Mouse (Mus musculus) gonadal fat pad, adult 2 months (tissue): ENCODE measurements around the gene Ror2. TPM values are rescaled to one million over a fixed set of nuclear protein-coding genes. Genes with fewer than 3 reads are reported as not detected.

Experiments
- DNase-seq: peaks from one replicate; pipeline ENCODE4 v3.0.0-alpha.2; 2012; ENCODE audit warnings: low read depth
- polyA plus RNA-seq: library from polyadenylated mRNA; depleted of rRNA; stranded (reverse); fragments of >200 nt; gene quantifications from 2 replicates; pipeline ENCODE4 v1.2.3, GENCODE M21; 2012

Ror2 gene
- polyA plus RNA-seq, 1 experiment: 1.8 TPM

DNA sequence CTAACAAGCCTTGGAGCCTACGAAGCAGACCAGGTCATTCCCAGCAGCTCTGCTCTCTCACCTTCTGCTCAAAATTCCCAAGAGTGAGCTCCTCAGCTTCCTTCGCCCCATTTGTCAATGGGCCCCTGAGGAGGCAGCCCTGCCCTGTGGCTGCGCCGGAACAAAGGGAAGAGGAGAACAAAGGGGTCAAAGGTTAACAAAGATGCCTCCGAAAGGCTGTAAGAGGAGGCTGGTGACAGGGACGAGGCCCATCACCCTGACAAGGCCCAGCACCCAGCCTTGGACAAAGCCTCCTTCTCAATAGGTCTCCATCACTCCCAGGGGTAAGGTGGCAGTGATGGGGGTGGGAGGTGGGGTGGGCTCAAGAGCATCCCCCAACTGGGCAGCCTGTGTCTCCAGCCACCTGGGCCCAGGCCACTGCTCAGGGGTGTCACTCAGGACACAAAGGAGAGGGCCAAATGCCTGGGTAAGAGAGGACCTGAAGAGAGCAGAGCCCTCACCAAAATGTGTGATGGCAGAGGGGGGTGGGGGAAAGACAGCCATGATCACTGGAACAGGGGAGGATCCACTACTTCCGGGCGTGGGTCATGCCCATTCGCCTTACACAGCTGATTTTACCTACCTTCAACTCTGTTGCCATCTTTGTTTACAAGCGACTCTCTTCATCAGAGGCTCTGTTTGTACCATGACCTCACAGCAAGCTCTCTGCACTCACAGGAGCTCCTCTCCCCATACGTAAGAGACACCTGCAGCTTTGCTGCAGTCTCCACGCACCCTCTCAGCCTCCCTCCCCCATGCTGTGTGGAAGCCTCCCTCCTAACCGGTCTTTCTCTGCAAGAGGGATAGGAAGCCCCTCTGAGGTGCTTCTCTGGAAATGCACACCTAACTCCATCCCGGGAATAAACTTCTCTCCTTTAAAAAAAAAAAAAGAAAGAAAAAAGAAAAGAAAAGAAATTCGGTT, 51.8 kb downstream of the Ror2 start:
- no peak for DNase-seq

DNA sequence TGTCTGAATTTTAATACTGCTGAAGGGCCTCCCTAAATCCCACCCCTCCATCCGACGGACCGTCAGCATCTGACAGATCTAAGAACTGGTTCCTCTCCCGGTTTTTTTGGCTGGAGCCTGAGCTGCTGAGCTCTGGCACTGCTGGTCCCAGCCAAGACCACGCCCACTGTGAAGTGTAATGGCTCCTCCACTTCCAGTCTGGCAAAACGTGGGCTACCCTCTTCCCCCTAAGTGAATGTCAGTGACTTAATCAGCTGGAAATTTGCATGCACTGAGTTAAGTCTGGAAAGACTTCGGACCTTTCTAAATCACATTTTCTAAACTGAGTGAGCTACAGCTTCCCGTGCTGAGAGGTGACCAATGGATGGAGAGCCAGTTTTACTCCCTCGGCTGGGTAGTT, 52.5 kb downstream of the Ror2 start:
- DNase-seq: no peak

DNA sequence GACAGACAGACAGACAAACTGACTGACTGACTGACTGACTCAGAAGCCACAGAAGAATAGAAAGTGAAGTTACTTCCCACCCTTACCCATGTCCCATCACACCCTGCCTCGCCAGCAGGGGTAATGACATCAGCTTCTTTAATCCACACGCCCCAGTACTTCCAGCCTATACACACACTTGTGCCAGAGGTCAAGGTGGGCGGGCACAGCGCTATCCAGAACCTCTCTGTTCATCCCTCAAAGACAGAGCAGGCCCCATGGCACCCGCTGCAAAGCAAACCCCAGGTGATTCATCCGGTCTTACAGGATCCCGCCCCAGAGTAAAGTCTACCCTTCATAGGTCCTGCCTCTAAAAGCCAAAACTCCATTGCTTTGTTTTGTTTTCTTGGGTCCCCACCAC, 53.5 kb downstream of the Ror2 start:
- DNase-seq: no peak

DNA sequence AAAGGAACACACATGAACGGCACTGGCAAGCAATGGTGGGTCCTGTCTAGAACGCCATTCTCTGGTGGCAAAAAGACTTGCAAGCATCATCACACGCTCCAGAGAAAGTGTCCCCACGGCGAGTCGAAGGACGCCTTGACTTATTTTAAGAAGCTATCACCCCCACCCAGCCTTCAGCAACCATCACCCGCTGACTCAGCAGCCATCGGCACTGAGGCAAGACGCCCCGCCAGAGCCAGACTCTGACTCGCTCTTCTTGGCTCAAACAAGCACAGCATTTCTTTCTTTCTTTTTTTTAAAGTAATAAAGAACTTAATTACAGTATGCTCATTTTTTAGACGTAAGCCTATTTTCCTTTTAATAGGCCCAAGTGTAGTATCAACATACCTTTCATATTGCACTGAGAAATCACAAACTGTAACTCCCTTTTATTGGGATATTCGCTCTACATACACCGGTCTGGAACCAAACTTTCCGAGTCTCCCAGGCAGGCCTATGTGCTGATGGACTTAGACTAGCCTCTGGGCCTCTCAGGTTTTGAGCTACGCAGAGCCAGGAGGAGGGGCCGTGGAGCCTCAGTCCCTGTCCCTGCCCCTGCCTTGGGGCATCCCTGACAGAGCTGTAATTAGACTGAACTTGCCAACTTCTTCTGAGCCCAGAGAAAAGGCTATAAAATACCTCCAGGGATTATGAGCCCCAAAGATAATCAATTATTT, 55.3 kb downstream of the Ror2 start:
- DNase-seq: no peak

DNA sequence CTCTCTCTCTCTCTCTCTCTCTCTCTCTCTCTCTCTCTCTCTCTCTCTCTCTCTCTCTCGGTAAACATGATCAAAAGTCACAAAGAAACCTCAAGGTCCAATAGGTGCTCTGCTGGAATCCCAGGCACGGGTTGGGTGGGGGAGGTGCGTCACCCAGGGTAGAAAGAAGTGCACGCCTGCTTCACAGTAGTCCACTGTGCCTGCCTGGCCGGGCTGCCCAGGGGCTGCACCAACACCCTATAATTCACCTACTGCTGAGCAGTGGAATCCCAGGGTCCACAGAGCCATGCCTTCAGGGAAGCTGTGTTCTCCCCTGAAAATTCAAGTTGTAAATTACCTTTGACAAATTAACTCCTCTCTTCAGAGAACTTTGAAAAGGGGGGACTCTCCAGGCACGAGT, 58.9 kb downstream of the Ror2 start:
- DNase-seq: no peak

DNA sequence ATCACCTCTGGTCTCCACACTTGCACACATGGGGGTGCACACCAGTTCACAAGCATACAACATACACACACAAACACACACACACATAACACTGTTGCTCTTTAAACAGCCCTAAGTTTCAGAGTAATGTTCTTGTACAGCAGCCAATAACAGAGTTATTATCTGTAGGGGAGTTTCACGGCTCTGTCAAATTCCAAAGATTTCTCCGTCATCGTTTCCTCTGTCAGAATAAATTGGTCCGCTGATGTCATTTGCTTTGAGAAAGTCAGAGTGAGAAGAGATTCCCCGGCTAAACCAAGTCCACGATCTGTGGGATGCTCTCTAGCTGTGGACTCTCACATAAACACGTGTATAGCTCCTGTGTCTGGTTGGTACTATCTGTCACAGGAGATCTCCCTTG, 59.5 kb downstream of the Ror2 start:
- DNase-seq: no peak

DNA sequence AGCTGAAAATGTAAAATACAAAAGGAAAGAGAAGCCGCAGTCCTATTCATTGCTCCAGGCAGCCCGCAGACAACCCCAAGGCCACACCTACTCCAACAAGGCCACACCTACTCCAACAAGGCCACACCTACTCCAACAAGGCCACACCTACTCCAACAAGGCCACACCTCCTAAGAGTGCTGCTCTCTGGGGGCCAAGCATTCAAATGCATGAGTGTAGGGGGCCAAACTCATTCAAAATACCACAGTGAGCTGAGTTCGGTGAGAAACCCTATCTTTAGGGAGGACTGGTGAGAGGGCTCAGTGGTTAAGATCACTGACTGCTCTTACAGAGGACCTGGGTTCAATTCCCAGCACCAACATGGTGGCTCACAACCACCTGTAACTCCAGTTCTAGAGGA, 60.0 kb downstream of the Ror2 start:
- no peak for DNase-seq

DNA sequence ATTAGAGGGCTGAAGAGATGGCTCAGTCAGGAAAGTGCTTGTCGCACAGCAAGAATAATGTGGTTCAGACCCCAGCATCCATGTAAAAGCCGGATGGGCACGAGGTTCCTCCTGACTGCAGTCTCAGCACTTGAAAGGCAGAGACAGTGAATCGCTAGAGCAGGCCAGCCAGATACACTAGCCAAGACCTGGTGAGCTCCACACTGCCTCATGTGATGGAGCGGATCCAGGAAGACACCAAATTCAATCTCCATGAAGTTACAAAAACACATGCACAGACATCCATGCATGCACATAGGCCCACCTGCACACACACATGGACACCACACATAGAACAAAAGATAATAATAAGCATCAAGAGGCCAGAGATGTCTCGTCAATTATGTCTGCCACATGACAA, 64.7 kb downstream of the Ror2 start:
- DNase-seq: no peak

DNA sequence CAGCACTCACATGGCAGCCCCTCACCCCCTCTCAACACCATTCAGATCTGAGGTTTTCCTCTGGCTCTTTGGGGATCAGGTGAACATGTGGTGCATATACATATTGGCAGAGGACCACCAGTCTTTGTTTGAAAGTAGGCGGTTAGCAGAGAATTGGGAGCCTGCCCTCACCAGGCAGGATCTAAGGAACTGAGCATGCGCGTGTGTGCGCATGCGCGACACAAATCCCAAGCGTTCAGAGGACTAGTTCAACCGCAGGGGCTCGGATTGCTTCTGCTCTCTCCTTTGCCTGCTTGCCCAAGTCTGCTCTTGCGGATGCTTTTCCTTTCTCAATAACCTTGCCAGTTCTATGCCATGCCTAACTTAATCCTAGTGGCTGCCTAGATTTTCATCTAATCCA, 66.0 kb downstream of the Ror2 start:
- DNase-seq: no peak

DNA sequence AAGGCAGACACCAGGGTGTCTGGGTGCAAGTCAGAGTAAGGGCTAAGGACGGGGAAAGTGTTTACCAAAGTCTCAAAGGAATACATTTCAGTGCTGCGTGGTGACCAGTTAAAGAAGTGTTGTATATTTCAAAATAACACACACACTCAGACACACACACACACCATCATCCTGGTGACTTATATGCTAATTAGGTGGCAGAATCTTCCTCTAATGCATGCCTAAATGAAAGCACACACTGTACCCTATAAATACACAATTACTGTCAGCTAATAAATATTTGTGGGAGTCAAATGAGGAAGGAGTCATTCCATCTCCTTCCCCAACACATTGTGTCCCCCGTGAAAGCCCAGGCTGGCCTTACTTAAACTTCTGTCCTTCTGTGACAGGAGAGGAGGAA, 66.5 kb downstream of the Ror2 start:
- no peak for DNase-seq

DNA sequence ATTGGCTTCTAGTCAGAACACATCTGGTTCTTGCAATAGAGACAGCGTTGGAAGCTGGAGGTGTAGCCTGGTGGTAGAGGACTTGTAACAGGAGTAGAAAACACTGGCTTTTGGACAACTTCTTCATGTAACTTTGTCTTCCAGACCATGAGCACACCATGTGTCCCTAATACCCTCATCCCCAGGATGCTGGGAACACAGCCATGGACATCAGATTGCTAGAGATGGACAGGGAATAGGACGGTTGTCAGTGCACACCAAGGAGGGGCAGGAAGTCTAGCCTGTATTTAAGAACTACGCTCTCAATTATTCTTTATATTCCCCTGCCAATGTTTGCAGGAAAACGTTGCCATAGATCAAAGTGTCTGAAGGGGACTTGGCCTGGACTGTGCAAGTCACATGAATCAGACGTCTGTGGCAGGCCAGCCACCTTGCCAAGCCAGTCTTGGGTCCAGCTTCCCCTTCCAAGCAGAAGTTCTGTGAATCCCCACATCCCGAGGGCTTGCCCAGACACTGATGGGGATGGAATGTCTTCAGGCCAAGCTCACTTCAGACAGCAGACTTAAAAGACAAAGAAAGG, 68.4 kb downstream of the Ror2 start:
- DNase-seq: no peak

DNA sequence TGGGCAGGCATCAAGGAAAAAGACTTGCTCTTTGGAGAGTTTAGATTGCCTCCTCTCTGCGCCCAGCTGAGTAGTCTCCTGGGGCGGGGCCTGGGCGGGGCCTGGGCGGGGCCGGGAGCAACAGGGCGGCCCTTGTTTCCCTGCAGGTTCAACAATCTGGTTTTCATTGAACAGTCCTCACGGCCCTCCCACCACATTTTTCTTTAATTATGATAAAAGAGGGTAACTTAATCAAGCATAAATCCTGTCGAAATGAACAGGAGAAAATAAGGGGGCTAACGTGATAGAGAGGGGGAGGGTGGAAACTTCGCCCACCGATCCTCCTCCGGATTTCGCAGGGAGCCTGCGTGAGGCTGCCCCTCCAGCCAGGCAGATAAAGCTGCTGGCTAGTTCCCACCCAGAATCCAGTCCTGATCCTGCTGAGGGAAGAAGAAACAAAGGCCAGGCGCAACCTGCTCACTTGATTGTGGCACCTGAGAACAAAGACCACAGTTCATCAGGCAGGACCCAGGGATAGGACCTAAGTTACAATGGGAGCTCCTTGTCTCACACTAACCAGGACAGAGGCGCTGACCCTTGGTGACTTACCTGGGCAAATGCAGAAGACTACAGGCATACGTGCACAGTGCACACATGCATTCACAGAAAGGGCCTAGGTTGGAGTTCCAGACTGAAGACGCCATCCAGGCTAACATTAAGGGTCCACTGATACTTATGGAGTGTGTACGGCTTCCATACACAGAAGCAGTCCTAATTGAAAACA, 73.8 kb downstream of the Ror2 start:
- no peak for DNase-seq

DNA sequence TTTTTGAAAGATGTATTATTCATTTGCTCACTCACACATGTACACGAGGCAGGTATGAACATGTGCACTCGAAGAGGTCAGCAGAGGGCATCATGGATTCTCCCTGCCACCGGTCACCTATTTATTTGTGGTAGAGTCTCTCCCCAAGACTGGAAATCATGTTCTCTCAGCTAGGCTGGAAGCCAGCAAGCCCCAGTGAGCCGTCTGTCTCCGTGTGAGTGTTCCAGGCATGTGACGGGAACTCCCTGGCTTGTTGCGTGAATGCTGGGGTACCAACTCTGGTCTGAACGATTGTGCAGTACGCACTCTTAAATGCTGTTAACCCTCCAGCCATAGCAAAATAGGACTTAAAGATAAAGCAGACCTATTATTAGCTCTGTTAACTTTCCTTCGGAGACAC, 77.4 kb downstream of the Ror2 start:
- DNase-seq: no peak

DNA sequence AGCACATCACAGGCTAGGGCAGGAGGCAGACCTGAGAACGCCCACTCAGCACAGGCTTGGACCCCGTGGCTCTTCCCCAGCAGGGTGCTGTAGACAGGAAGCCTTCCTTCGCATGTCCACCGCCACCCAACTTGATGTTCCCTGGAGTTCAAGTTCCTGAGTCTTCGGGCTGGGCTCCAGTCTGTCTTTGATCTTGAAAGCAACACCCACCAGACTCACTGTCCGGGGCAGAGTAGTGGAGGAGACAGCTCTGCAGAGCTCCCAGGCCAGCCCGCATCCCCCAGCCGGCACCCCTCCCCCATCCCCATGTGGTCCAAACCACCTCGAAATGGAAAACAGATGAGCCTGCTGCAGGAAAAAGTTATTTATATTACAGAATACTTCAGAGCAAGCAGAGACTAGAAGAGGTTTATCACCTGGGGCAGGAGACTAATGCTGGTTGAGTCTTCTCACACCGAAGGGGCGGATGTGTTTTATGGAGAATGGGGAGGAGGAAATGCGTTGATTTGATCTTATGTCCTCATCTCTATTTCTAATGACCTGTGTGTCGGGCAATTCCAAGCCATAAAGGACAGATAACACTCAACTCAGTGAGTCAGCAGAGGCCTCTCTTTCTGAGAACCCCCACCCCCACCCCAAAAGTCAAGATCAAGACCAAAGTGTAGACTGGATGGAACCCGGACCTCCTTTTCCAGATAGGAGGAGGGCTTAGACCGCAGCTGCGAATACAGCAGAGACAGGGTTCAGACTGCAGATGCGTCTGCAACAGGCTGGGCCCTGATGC, 80.6 kb downstream of the Ror2 start:
- no peak for DNase-seq

DNA sequence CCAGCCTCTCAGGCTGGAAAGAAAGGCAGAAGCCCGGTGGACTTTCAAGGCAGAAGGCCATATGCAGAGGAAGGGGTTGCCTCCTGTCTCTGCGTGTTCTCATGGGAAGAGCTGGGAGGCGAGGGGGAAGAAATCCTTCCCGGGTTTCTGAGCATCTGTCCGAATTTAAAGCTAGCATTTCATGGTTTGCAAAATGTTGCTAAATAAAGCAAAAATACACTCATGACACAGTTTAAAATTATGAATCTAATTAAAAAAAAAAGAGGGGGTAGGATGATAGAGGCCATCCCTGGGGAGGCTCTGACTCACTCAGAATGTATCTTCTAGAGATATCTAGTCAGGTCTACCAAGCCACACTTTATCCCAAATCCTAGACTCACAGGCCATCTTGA, 83.5 kb downstream of the Ror2 start:
- DNase-seq: no peak

DNA sequence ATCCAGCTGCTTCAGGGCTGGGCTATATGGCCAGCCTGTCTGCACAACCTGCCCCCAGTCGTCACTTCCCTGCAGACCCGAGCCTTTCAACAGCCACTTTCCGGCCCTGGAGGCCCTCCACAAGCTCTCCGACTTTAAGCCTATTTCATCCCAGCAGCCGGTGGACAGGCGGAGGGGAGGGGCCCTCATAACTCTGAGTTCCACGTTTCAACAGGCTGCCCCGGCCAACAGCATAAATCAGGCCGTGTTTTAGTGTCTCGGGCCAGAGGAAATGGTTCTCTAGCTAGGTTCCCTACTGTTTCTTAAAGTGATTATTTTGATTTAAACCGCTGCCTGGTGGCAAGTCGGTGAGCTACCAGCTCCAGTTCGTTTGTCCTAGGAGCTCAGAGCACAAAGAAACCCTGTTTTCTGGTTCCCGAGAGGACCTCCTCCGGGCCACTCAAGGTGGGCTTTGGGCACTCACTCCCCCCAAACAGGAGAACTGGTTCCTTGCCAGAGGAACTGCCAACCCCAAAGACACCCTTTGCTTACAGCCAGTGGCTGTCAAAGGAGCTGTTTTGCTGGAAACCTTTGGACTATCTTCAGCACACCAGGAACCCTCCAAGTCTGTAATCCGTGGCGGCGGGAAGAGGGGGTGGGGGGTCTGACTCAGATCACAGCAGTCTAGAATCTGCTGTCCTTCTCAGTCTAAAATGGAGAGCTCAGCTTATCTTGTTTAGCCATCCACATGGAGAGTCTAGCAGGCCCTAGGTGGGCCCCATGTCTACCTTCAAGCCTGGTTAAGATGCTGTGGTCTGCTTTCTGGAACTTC, 84.1 kb downstream of the Ror2 start:
- no peak for DNase-seq

DNA sequence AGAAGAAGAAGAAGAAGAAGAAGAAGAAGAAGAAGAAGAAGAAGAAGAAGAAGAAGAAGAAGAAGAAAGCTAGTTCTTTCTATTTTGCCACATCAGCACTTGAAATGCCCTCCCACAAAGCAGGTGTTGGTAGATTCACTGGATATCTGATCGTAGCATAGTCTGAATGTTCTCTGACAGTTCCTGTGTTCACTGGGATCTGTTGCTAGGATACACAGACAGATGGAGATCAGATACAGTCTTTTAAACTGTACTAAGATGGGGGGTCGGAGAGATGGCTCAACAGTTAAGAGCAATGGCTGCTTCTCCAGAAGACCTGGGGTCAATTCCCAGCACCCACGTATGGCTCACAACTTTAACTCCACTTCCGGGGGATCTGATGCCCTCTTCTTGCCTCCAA, 85.8 kb downstream of the Ror2 start:
- no peak for DNase-seq

DNA sequence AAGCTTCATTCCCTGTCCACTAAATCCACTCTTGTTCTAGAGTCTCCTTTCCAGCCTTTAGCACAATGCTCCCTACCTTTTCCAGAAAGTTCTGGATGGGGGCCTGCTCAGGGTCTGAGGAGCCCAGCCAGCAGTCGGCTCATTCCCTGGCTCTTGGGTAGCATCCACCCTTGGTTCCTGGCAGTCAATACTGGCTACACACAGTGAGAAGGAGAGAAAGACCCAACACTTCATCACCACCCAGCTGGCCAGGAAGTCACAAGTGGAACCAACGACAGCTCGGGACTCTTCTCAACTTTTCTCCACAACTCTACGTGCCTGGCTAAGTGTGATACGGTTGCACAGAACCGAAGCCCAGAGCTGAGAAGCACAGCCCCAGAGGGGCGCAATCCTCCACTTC, 86.7 kb downstream of the Ror2 start:
- no peak for DNase-seq

DNA sequence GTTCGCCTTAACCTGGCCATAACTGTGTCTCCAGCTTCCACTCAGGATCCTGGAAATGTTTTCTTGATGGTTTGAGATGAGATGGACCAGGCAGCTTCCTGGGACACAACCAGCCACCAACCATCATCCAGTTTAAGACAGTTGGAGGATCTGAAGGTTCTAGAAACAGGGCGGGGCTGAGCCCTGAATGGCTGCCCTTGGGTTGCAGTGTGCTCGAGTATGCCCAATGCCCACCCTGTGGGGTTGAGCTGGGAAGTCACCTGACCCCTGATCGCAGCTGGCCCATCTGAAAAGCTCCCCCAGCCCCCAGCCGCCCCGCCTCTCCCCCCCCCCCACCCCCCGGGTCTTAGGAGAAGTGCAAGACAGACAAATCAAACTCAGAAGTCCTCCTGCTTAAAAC, 89.2 kb downstream of the Ror2 start:
- no peak for DNase-seq

DNA sequence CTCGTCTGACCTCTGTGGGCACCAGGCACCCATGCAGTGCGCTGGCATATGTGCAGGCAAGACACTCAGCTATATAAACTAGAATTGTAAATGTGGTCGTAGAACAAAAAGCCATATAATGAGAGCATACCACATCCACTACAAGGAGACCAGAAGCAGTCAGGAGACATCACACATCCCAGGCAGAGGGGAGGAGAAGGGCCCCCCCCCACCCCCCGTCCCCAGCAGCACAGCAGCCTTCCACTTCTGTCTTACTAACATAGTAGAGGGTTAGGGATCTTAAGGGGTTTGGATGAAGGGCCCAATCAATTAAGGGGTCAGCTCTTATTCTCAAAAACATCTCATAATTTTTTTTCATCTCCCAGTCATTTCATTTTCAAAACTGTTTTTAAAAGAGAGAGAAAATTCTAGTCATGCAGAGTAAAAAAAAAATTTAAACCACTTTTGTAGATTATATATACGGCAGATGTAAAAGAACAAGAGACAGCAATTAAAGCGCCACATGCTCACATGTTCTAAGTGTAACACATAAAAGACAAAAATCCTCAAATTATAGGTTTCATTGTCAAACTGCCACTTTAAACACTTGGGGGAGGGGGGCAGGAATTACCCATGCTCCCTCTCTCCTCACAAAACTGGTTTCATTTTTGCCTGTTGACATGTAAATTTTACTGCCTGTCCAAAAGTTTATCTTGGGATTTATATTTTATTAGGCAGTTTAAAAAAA, 89.8 kb downstream of the Ror2 start:
- DNase-seq: no peak
